Mouse (Mus musculus) brain, embryonic 14.5 days (tissue): Measurements from ENCODE around the gene Gm21304.
"Not testable (repeated sequence)": the region's sequence is repeated elsewhere in the genome, so short reads cannot be mapped to it uniquely, and the experiment has no call there.

Experiments
- CTCF ChIP-seq: fragments of 200-500 bp; IDR thresholded peaks from 2 replicates; pipeline ENCODE4 v1.5.1; 2012; ENCODE audit warnings: inconsistent platforms, mild to moderate bottlenecking, moderate library complexity, borderline replicate concordance; ENCODE audit not compliant: insufficient read depth, insufficient read length; ENCODE audit errors: extremely low read depth
- POLR2A ChIP-seq: fragments of 200-500 bp; IDR thresholded peaks from 2 replicates; pipeline ENCODE4 v1.6.1; 2012; ENCODE audit warnings: mild to moderate bottlenecking, inconsistent platforms, borderline replicate concordance; ENCODE audit not compliant: poor library complexity, insufficient read depth, insufficient read length, severe bottlenecking; ENCODE audit errors: extremely low read depth

DNA sequence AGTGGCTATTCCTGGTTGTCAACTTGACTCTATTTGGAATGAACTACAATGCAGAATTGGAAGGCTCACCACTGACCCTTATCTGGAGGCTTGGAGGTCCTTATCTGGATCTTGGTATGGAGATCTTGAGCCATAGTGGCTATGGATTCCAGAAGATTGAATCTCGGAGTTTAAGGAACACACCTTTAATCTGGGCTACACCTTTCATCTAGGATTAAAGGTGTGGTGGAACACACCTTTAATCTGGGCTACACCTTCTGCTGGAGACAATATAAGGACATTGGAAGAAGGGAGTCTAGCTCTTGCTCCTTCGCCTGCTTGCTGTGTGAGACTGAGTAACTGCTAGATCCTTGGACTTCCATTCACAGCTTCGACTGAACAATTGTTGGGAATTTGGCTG lies at the start of gene Gm21304:
- not testable (repeated sequence) for TF ChIP-seq POLR2A, CTCF
